Mouse (Mus musculus) liver, adult 2 months (tissue): ENCODE results near the gene Usp44.

Experiments
- CTCF ChIP-seq: fragments of 200-500 bp; IDR thresholded peaks from 2 replicates; pipeline ENCODE4 v1.5.1; 2011; ENCODE audit warnings: low read depth, low read length, control low read depth
- POLR2A ChIP-seq: fragments of 200-500 bp; IDR thresholded peaks from 2 replicates; pipeline ENCODE4 v1.6.1; 2011; ENCODE audit warnings: low read length, control low read depth; ENCODE audit not compliant: insufficient read depth; ENCODE audit errors: extremely low read depth

- TF ChIP-seq CTCF (no peak), POLR2A (peak; percentile 59; the same call in 1 of the 2 replicates)
Observed at GRCm38 (mm10) chr10:93889579-93889950, 58.2 kb downstream of the Usp44 start.
